Mouse (Mus musculus): ENCODE results near the gene Gba.

DNA sequence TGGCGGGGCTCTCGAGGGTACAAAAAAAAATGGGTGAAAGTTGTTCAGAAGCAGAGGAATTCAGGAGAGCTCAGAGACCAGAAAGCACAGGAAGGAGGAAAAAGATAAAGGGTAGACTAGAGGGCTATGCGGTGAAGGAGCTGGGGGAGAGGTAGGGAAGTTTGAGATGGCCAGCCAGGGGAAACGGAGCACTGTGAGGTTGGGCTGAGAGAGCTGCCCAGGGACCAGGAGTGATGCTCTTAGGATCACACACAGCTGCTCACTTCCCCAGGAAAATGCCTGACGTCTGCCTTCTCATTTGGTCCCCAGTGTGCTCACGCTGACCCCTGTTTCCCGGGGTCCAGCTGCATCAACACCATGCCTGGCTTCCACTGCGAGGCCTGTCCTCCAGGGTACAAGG is 16.8 kb downstream of the Gba start:
- no peak for TF ChIP-seq POLR2A (IDR thresholded peaks at IDR 0.05; ENCODE audit: insufficient read depth, low read depth, low read length)
- TF ChIP-seq CTCF (IDR thresholded peaks at IDR 0.05; ENCODE audit: insufficient read depth, low read depth, low read length) = no peak
